Mouse (Mus musculus) CD4-positive helper T cell, adult 2 months (primary cell): ENCODE data around the gene D430041D05Rik.
"Not testable (repeated sequence)": the region's sequence is repeated elsewhere in the genome, so short reads cannot be mapped to it uniquely, and the experiment has no call there.

Experiments used
- DNase-seq: peaks from one replicate; pipeline ENCODE4 v3.0.0-alpha.2; 2012; ENCODE audit warnings: low read depth, missing footprints, low spot score

The D430041D05Rik gene

GRCm38 (mm10) chr2:104121681-104122504, 288.9 kb downstream of the D430041D05Rik start:
- DNase-seq: no peak

- no peak for DNase-seq
Observed at GRCm38 (mm10) chr2:104120312-104120711, 290.5 kb downstream of the D430041D05Rik start.

GRCm38 (mm10) chr2:104119097-104119496, 291.7 kb downstream of the D430041D05Rik start:
- DNase-seq: no peak

GRCm38 (mm10) chr2:104117173-104117572, 293.6 kb downstream of the D430041D05Rik start:
- DNase-seq: not testable (repeated sequence)

GRCm38 (mm10) chr2:104114898-104115297, 295.9 kb downstream of the D430041D05Rik start:
- DNase-seq: no peak

GRCm38 (mm10) chr2:104113563-104113962, 297.2 kb downstream of the D430041D05Rik start:
- DNase-seq: not testable (repeated sequence)

- not testable (repeated sequence) for DNase-seq
Observed at GRCm38 (mm10) chr2:104111170-104111797, 299.5 kb downstream of the D430041D05Rik start.

GRCm38 (mm10) chr2:104110031-104110430, 300.8 kb downstream of the D430041D05Rik start:
- no peak for DNase-seq

GRCm38 (mm10) chr2:104109528-104109927, 301.3 kb downstream of the D430041D05Rik start:
- DNase-seq: no peak

GRCm38 (mm10) chr2:104109021-104109420, 301.8 kb downstream of the D430041D05Rik start:
- DNase-seq: not testable (repeated sequence)

GRCm38 (mm10) chr2:104104800-104105199, 306.0 kb downstream of the D430041D05Rik start:
- no peak for DNase-seq

- DNase-seq: no peak
Observed at GRCm38 (mm10) chr2:104099946-104100345, 310.9 kb downstream of the D430041D05Rik start.

- DNase-seq: no peak
Observed at GRCm38 (mm10) chr2:104099231-104099585, 311.6 kb downstream of the D430041D05Rik start.

- DNase-seq: no peak
Observed at GRCm38 (mm10) chr2:104098529-104099230, 312.1 kb downstream of the D430041D05Rik start.

- DNase-seq: not testable (repeated sequence)
Observed at GRCm38 (mm10) chr2:104097396-104097795, 313.4 kb downstream of the D430041D05Rik start.

GRCm38 (mm10) chr2:104096796-104097195, 314.0 kb downstream of the D430041D05Rik start:
- DNase-seq: not testable (repeated sequence)

- DNase-seq: no peak
Observed at GRCm38 (mm10) chr2:104096256-104096655, 314.6 kb downstream of the D430041D05Rik start.

GRCm38 (mm10) chr2:104095741-104096213, 315.0 kb downstream of the D430041D05Rik start, which contains the start of gene Cd59a:
Cd59a (plus strand) TSS chr2:104095801.
- DNase-seq: peak; percentile 22

- no peak for DNase-seq
Observed at GRCm38 (mm10) chr2:104093305-104093704, 317.5 kb downstream of the D430041D05Rik start.
